ENCODE assay signal across 14 mouse cellular contexts in the genomic region with DNA sequence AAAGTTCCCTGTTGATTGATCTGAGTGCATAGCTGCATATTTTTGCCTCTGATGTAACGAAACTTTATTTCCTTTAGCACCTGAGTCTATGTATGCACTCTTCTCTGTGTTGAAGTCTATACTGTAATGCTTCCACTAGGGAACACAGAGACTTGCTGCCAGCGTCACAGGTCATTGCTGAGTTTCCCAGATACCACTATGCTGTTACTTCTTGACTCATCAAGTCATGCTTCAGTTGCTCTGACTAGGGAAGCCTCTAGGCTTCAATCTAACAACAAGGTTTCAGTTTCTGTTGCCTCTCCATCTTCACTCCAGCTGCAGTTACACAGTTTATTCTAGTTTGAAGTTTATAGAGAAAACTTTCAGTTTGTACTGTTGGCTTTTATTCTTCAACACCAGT. TPM values are rescaled to one million over a fixed set of nuclear protein-coding genes. Genes with fewer than 3 reads are reported as not detected.
DNase-seq lines count a peak whose midpoint lies in the region; ATAC-seq lines count a peak whose summit lies in the region.
"Had no signal": no experiment of that assay in that cellular context is flagged by ENCODE, and none has a peak within 500 bp of the region (broad histone marks: within the 10 kb centered on the region; RNA-seq: fewer than 3 reads in every experiment).

No protein-coding gene starts in this region.

- DNase-seq in kidney, postnatal 4 days = no peak
- peak; percentile 57 for DNase-seq in induced T-regulatory cell, adult 2 months (ENCODE audit: low read depth)
- DNase-seq in left cerebral cortex, adult 9 months (ENCODE audit: low spot score in 2 of 2) = no peak
- no peak for DNase-seq in left cerebral cortex, postnatal 36 days (ENCODE audit: low spot score in 2 of 2)
- DNase-seq in gastrocnemius, postnatal 25 days = no peak
- DNase-seq: adrenal gland, postnatal 10 days; cerebellum, adult 8-10 months; heart, adult 11 months; right cerebral cortex, postnatal 14 days had no signal

- no peaks in the 10 kb centered on the region for H3K36me3 ChIP-seq in kidney, embryonic 14.5 days (ENCODE audit: control insufficient read depth, insufficient read depth, low read length)

- H3K9ac ChIP-seq in kidney, embryonic 14.5 days (ENCODE audit: low read depth, low read length) = no peak overlapping the region
- H3K9ac ChIP-seq: hindbrain, embryonic 13.5 days; midbrain, embryonic 13.5 days had no signal

- no peaks in the 10 kb centered on the region for H3K9me3 ChIP-seq in kidney, embryonic 14.5 days (ENCODE audit: control insufficient read depth, low read length)
- H3K9me3 ChIP-seq: hindbrain, embryonic 13.5 days; midbrain, embryonic 13.5 days had no signal

- H3K27me3 ChIP-seq in kidney, embryonic 14.5 days (ENCODE audit: control insufficient read depth, insufficient read depth, low read length) = no peaks in the 10 kb centered on the region
- H3K27me3 ChIP-seq: hindbrain, embryonic 13.5 days; midbrain, embryonic 13.5 days had no signal

- no peak overlapping the region for H3K4me3 ChIP-seq in kidney, embryonic 14.5 days (ENCODE audit: low read length)
- H3K4me3 ChIP-seq: hindbrain, embryonic 13.5 days; midbrain, embryonic 13.5 days had no signal

- ATAC-seq in kidney, embryonic 14.5 days (ENCODE audit: low FRiP score, low TSS enrichment) = peak; percentile 76; the same call in 1 of the 2 replicates
- ATAC-seq in CD4-positive, CD25-positive, alpha-beta regulatory T cell, adult 4 months = peak; percentile 73
- peak; percentile 76 for ATAC-seq in neutrophil, adult 5-6 weeks (ENCODE audit: extremely low read depth, insufficient number of reproducible peaks, low FRiP score, poor library complexity, severe bottlenecking)
- ATAC-seq: midbrain, embryonic 13.5 days had no signal

- 60% methylated on average over 2 of the region's 2 CpGs for WGBS in kidney, embryonic 14.5 days

- no peaks in the 10 kb centered on the region for H3K4me1 ChIP-seq in kidney, embryonic 14.5 days (ENCODE audit: control insufficient read depth, insufficient read depth, low read length)

- H3K27ac ChIP-seq in kidney, embryonic 14.5 days (ENCODE audit: low read depth, low read length) = no peak overlapping the region
- H3K27ac ChIP-seq: hindbrain, embryonic 13.5 days; midbrain, embryonic 13.5 days had no signal

- no peak overlapping the region for H3K4me2 ChIP-seq in kidney, embryonic 14.5 days (replicated peaks; ENCODE audit: low read depth, low read length)
- H3K4me2 ChIP-seq: hindbrain, embryonic 13.5 days; midbrain, embryonic 13.5 days had no signal

- intact Hi-C loops in left cerebral cortex, postnatal 36 days (cut with DNase I) = loop anchor here (5.0 kb wide), 1 partner anchor 169 kb away; no protein-coding TSS in a partner anchor

RNA-seq across cellular contexts. Expression of a gene that starts 28.5 kb away (rescaled TPM):
- 62.3 and 80.8 TPM in 2 replicates for polyA plus RNA-seq in kidney, embryonic 14.5 days (2014; fragmentation: Nextera tagmentation; extraction: Ambion mirVana)
- 10 to 100 TPM; 33.0 to 55.6 TPM for polyA plus RNA-seq in CD4-positive, CD25-positive, alpha-beta regulatory T cell, adult 4 months (2017; shearing (Covaris generic))
- 571 and 654 TPM in 2 replicates for total RNA-seq in neutrophil, adult 5-6 weeks (2017)
- 10 to 100 TPM; 32.0 to 50.1 TPM for total RNA-seq in left cerebral cortex, postnatal 36 days (2021)
- total RNA-seq in gastrocnemius, postnatal 25 days (2021) = 1 to 10 TPM; 1.6 to 1.9 TPM

Comparison
In these comparisons a context has a peak if more than half of its experiments do, and no peak if none do; other contexts are left out.
1. RNA of a gene that starts 28.5 kb away (total RNA-seq): 571 to 654 TPM in neutrophil, adult 5-6 weeks; 32.0 to 50.1 TPM in left cerebral cortex, postnatal 36 days and 1.6 to 1.9 TPM in gastrocnemius, postnatal 25 days; every median in the first group is over 10 times any median in the second.
2. Peak in every context shown above with its lines, with median percentiles within 50 percentile points of each other: ATAC-seq.